In the genomic region with DNA sequence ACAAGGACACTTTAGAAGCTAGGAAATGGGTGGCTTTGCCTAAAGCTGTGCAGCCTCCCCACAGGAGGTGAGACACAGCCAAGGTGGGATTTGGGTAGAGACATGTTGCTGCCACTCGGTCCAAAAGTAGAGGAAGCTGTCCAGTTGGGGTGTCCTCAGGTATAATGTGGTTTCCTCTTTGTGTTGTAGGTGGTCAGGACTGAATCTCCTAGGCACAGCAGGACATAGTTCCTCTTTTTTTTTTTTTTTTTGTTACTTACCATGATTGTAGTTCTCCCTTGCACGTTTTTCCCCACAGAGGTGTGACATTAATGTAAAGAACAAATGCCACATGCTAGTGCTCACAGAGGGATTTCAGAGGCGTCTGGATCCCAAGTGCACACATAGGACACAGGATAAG, we compare ENCODE assay signal across 1 mouse cellular context.
TF ChIP-seq lines count a peak whose summit lies in the region.

No protein-coding gene starts in this region.

TF ChIP-seq in CH12.LX, 34 proteins besides CTCF, POLR2A, EP300 and RAD21:
- TF ChIP-seq IRF4 (IDR thresholded peaks at IDR 0.05; ENCODE audit: low read depth, low read length): peak; percentile 39; the same call in 1 of the 2 replicates
- 0 out of 2 replicates have a peak, but pooled peaks have one; percentile 26 for TF ChIP-seq RCOR1 (conservative IDR thresholded peaks at IDR 0.05; ENCODE audit: low read depth, low read length)
- TF ChIP-seq ETS1 (conservative IDR thresholded peaks at IDR 0.05; ENCODE audit: low read depth, low read length): peak; percentile 40
- TF ChIP-seq ZNF384 (IDR thresholded peaks at IDR 0.05; ENCODE audit: low read depth, low read length): peak; percentile 93
- TF ChIP-seq CHD1 (IDR thresholded peaks at IDR 0.05; ENCODE audit: low read depth, low read length): no peak
- peak; percentile 85 for TF ChIP-seq BHLHE40 (IDR thresholded peaks at IDR 0.05; ENCODE audit: low read depth, low read length)
